Comparison of ENCODE assay signal across 17 mouse cellular contexts in genomic region chr2:18907269-18907668, GRCm38 (mm10).
DNase-seq lines count a peak whose midpoint lies in the region; ATAC-seq and TF ChIP-seq lines count a peak whose summit lies in the region.
"Had no signal": no experiment of that assay in that cellular context is flagged by ENCODE, and none has a peak within 500 bp of the region (broad histone marks: within the 10 kb centered on the region; RNA-seq: fewer than 3 reads in every experiment).

No protein-coding gene starts in this region.

- DNase-seq in forebrain, postnatal 0 days = no peak
- DNase-seq in kidney, adult 2 months = no peak
- DNase-seq in lung, postnatal 14 days = no peak
- DNase-seq: adrenal gland, postnatal 36 days; kidney, adult 8-10 months; lung, postnatal 4 days; right cerebral cortex, postnatal 25 days; spleen, adult 18-20 months had no signal

- peaks cover 8% of the 10 kb centered on the region for H3K4me1 ChIP-seq in forebrain, embryonic 15.5 days
- no peaks in the 10 kb centered on the region for H3K4me1 ChIP-seq in forebrain, postnatal 0 days (ENCODE audit: insufficient read depth)
- peaks cover 11% of the 10 kb centered on the region for H3K4me1 ChIP-seq in kidney, embryonic 15.5 days
- no peaks in the 10 kb centered on the region for H3K4me1 ChIP-seq in kidney, adult 2 months (ENCODE audit: control insufficient read depth, insufficient read depth, low read length)
- peaks cover 4% of the 10 kb centered on the region; the same call in 1 of the 2 replicates for H3K4me1 ChIP-seq in lung, embryonic 15.5 days
- no peaks in the 10 kb centered on the region for H3K4me1 ChIP-seq in midbrain, embryonic 16.5 days (ENCODE audit: control insufficient read depth, insufficient read depth, low read length)

- WGBS in forebrain, embryonic 15.5 days = 72% methylated on average over 8 of the region's 8 CpGs
- 76% methylated on average over 8 of the region's 8 CpGs for WGBS in forebrain, postnatal 0 days
- 52% methylated on average over 8 of the region's 8 CpGs for WGBS in kidney, embryonic 15.5 days
- WGBS in kidney, adult 2 months = 70% methylated on average over 8 of the region's 8 CpGs
- WGBS in lung, embryonic 15.5 days = 48% methylated on average over 8 of the region's 8 CpGs
- 83% methylated on average over 8 of the region's 8 CpGs for WGBS in midbrain, embryonic 16.5 days

- H3K9me3 ChIP-seq in forebrain, embryonic 15.5 days = no peaks in the 10 kb centered on the region
- H3K9me3 ChIP-seq in forebrain, postnatal 0 days (ENCODE audit: low read length) = no peaks in the 10 kb centered on the region
- H3K9me3 ChIP-seq in kidney, embryonic 15.5 days (replicated peaks) = no peaks in the 10 kb centered on the region
- no peaks in the 10 kb centered on the region for H3K9me3 ChIP-seq in lung, embryonic 15.5 days
- no peaks in the 10 kb centered on the region for H3K9me3 ChIP-seq in midbrain, embryonic 16.5 days (replicated peaks; ENCODE audit: control insufficient read depth, low read length, poor library complexity, severe bottlenecking)
- H3K9me3 ChIP-seq: neural tube, embryonic 13.5 days had no signal

- no peaks in the 10 kb centered on the region for H3K27me3 ChIP-seq in forebrain, embryonic 15.5 days
- H3K27me3 ChIP-seq in forebrain, postnatal 0 days (ENCODE audit: insufficient read depth, low read length) = no peaks in the 10 kb centered on the region
- no peaks in the 10 kb centered on the region for H3K27me3 ChIP-seq in kidney, embryonic 15.5 days
- no peaks in the 10 kb centered on the region for H3K27me3 ChIP-seq in kidney, adult 2 months (replicated peaks; ENCODE audit: control insufficient read depth, insufficient read depth, low read length)
- no peaks in the 10 kb centered on the region for H3K27me3 ChIP-seq in lung, embryonic 15.5 days
- H3K27me3 ChIP-seq in midbrain, embryonic 16.5 days (ENCODE audit: control insufficient read depth, insufficient read depth, low read depth, low read length) = no peaks in the 10 kb centered on the region
- H3K27me3 ChIP-seq: neural tube, embryonic 13.5 days; Patski had no signal

- no peak overlapping the region for H3K4me3 ChIP-seq in forebrain, embryonic 15.5 days
- no peak overlapping the region for H3K4me3 ChIP-seq in forebrain, postnatal 0 days (ENCODE audit: low read depth, low read length)
- no peak overlapping the region for H3K4me3 ChIP-seq in kidney, embryonic 15.5 days (replicated peaks)
- H3K4me3 ChIP-seq in kidney, adult 2 months (ENCODE audit: insufficient read depth, low read depth, low read length) = no peak overlapping the region
- no peak overlapping the region for H3K4me3 ChIP-seq in lung, embryonic 15.5 days
- no peak overlapping the region for H3K4me3 ChIP-seq in midbrain, embryonic 16.5 days (ENCODE audit: low read depth, low read length)
- H3K4me3 ChIP-seq: myocyte; neural tube, embryonic 13.5 days had no signal

- H3K4me2 ChIP-seq in forebrain, embryonic 15.5 days (replicated peaks) = no peak overlapping the region
- H3K4me2 ChIP-seq in forebrain, postnatal 0 days (ENCODE audit: low read depth) = no peak overlapping the region
- H3K4me2 ChIP-seq in kidney, embryonic 15.5 days = no peak overlapping the region
- H3K4me2 ChIP-seq in lung, embryonic 15.5 days = no peak overlapping the region
- no peak overlapping the region for H3K4me2 ChIP-seq in midbrain, embryonic 16.5 days (ENCODE audit: low read length)
- H3K4me2 ChIP-seq: heart, embryonic 11.5 days; neural tube, embryonic 13.5 days had no signal

- no peak for TF ChIP-seq POLR2A in kidney, adult 2 months (IDR thresholded peaks at IDR 0.05; ENCODE audit: low read depth, low read length)

- H3K36me3 ChIP-seq in forebrain, embryonic 15.5 days = no peaks in the 10 kb centered on the region
- no peaks in the 10 kb centered on the region for H3K36me3 ChIP-seq in forebrain, postnatal 0 days (ENCODE audit: insufficient read depth)
- peaks cover 6% of the 10 kb centered on the region; the same call in 1 of the 2 replicates for H3K36me3 ChIP-seq in kidney, embryonic 15.5 days
- no peaks in the 10 kb centered on the region for H3K36me3 ChIP-seq in kidney, adult 2 months (ENCODE audit: control insufficient read depth, insufficient read depth, low read length)
- no peaks in the 10 kb centered on the region for H3K36me3 ChIP-seq in lung, embryonic 15.5 days
- no peaks in the 10 kb centered on the region for H3K36me3 ChIP-seq in midbrain, embryonic 16.5 days (ENCODE audit: control insufficient read depth, insufficient read depth, low read length)
- H3K36me3 ChIP-seq: neural tube, embryonic 13.5 days had no signal

- H3K27ac ChIP-seq in forebrain, embryonic 15.5 days (replicated peaks) = no peak overlapping the region
- H3K27ac ChIP-seq in forebrain, postnatal 0 days (ENCODE audit: low read depth, low read length) = no peak overlapping the region
- H3K27ac ChIP-seq in kidney, embryonic 15.5 days = 0 out of 2 replicates have a peak overlapping the region, but pooled peaks have one; percentile 19
- H3K27ac ChIP-seq in kidney, adult 2 months (ENCODE audit: insufficient read depth, low read depth, low read length) = no peak overlapping the region
- H3K27ac ChIP-seq in lung, embryonic 15.5 days = no peak overlapping the region
- no peak overlapping the region for H3K27ac ChIP-seq in midbrain, embryonic 16.5 days (ENCODE audit: low read length)
- H3K27ac ChIP-seq: neural tube, embryonic 13.5 days had no signal

- H3K9ac ChIP-seq in forebrain, embryonic 15.5 days (replicated peaks) = no peak overlapping the region
- no peak overlapping the region for H3K9ac ChIP-seq in forebrain, postnatal 0 days
- H3K9ac ChIP-seq in kidney, embryonic 15.5 days = no peak overlapping the region
- no peak overlapping the region for H3K9ac ChIP-seq in lung, embryonic 15.5 days
- no peak overlapping the region for H3K9ac ChIP-seq in midbrain, embryonic 16.5 days (ENCODE audit: low read depth, low read length)
- H3K9ac ChIP-seq: neural tube, embryonic 13.5 days had no signal

- peak; percentile 8; the same call in 1 of the 2 replicates for ATAC-seq in forebrain, embryonic 15.5 days (replicated peaks)
- no peak for ATAC-seq in forebrain, postnatal 0 days
- ATAC-seq in kidney, embryonic 15.5 days (replicated peaks; ENCODE audit: low FRiP score) = 0 out of 2 replicates have a peak, but pooled peaks have one; percentile 27
- peak; percentile 46; the same call in 1 of the 2 replicates for ATAC-seq in lung, embryonic 15.5 days (ENCODE audit: borderline replicate concordance, extremely low read depth, low FRiP score, low TSS enrichment)
- 0 out of 2 replicates have a peak, but pooled peaks have one; percentile 4 for ATAC-seq in midbrain, embryonic 16.5 days
- ATAC-seq: CD4-positive, CD25-positive, alpha-beta regulatory T cell, adult 4 months; Patski had no signal

- no peak for TF ChIP-seq CTCF in forebrain, postnatal 0 days (IDR thresholded peaks at IDR 0.05; ENCODE audit: low read depth)
- TF ChIP-seq CTCF in kidney, adult 2 months (conservative IDR thresholded peaks at IDR 0.05; ENCODE audit: insufficient read depth, insufficient read length, low read depth, low read length) = no peak
